Mouse (Mus musculus) heart, adult 9 months (tissue): ENCODE results near the gene Dohh.

Experiments
- DNase-seq, 2 experiments: peaks; one replicate each; pipeline ENCODE4 v3.0.0; 2022; ENCODE audit warnings: low spot score in 2 of 2

Dohh gene

GRCm38 (mm10) chr10:81383802-81384604 lies at the start of gene Dohh, which contains the start of gene Gm48551:
TSS of gene Dohh (plus strand) at chr10:81384428.
TSS of gene Gm48551 (plus strand) at chr10:81384466.
- peak; percentile 99 to 100 for DNase-seq

- DNase-seq: no peak
Observed at GRCm38 (mm10) chr10:81335393-81336340, 48.6 kb upstream of the Dohh start.

- no peak for DNase-seq
Observed at GRCm38 (mm10) chr10:81336558-81336957, 47.7 kb upstream of the Dohh start.

- DNase-seq: no peak
Observed at GRCm38 (mm10) chr10:81340551-81341332, 43.5 kb upstream of the Dohh start.

- DNase-seq: peak in 1 of 2 experiments; percentile 72
Observed at GRCm38 (mm10) chr10:81341333-81341949, 42.8 kb upstream of the Dohh start.

- DNase-seq: no peak
Observed at GRCm38 (mm10) chr10:81342686-81343505, 41.3 kb upstream of the Dohh start, which contains the start of gene Gipc3. TSS of gene Gipc3 (minus strand) at chr10:81343266.

GRCm38 (mm10) chr10:81344421-81345161 lies 39.6 kb upstream of the Dohh start:
- DNase-seq: no peak

GRCm38 (mm10) chr10:81345162-81345534 lies 39.1 kb upstream of the Dohh start:
- DNase-seq: no peak

GRCm38 (mm10) chr10:81346453-81347067 lies 37.7 kb upstream of the Dohh start:
- DNase-seq: no peak

- no peak for DNase-seq
Observed at GRCm38 (mm10) chr10:81349146-81349545, 35.1 kb upstream of the Dohh start.

GRCm38 (mm10) chr10:81349961-81350350 lies 34.3 kb upstream of the Dohh start:
- DNase-seq: no peak

GRCm38 (mm10) chr10:81350351-81351063 lies 33.7 kb upstream of the Dohh start, which contains the start of gene Hmg20b:
TSS of gene Hmg20b (minus strand) at chr10:81350480.
- DNase-seq: peak; percentile 99 to 100

- no peak for DNase-seq
Observed at GRCm38 (mm10) chr10:81351678-81352291, 32.4 kb upstream of the Dohh start.

GRCm38 (mm10) chr10:81354738-81355477 lies 29.3 kb upstream of the Dohh start:
- DNase-seq: no peak

GRCm38 (mm10) chr10:81355533-81355932 lies 28.7 kb upstream of the Dohh start:
- DNase-seq: no peak

- no peak for DNase-seq
Observed at GRCm38 (mm10) chr10:81356352-81356990, 27.8 kb upstream of the Dohh start.
